Mouse (Mus musculus) brain, embryonic 14.5 days (tissue): ENCODE results near the gene Ap5m1. TPM values are rescaled to one million over a fixed set of nuclear protein-coding genes. Genes with fewer than 3 reads are reported as not detected.
"Not testable (repeated sequence)": the region's sequence is repeated elsewhere in the genome, so short reads cannot be mapped to it uniquely, and the experiment has no call there.

Experiments
- DNase-seq: peaks from one replicate; pipeline ENCODE4 v3.0.0-alpha.2; 2011; ENCODE audit warnings: low read depth
- CTCF ChIP-seq: fragments of 200-500 bp; IDR thresholded peaks from 2 replicates; pipeline ENCODE4 v1.5.1; 2012; ENCODE audit warnings: inconsistent platforms, mild to moderate bottlenecking, moderate library complexity, borderline replicate concordance; ENCODE audit not compliant: insufficient read depth, insufficient read length; ENCODE audit errors: extremely low read depth
- POLR2A ChIP-seq: fragments of 200-500 bp; IDR thresholded peaks from 2 replicates; pipeline ENCODE4 v1.6.1; 2012; ENCODE audit warnings: mild to moderate bottlenecking, inconsistent platforms, borderline replicate concordance; ENCODE audit not compliant: poor library complexity, insufficient read depth, insufficient read length, severe bottlenecking; ENCODE audit errors: extremely low read depth
- polyA plus RNA-seq: library from polyadenylated mRNA; depleted of rRNA; stranded (reverse); fragments of >200 nt; gene quantifications from 2 replicates; pipeline ENCODE4 v1.2.3, GENCODE M21; 2012

The Ap5m1 gene
- polyA plus RNA-seq, 1 experiment, result 19.9 TPM

- TF ChIP-seq POLR2A, result no peak
- TF ChIP-seq CTCF, result no peak
- no peak for DNase-seq
These were observed 8.5 kb downstream of the Ap5m1 start for GRCm38 (mm10) chr14:49074361-49074760.

- no peak for TF ChIP-seq CTCF
- no peak for TF ChIP-seq POLR2A
- DNase-seq, result no peak
These were observed 12.9 kb downstream of the Ap5m1 start for GRCm38 (mm10) chr14:49078820-49079219.

GRCm38 (mm10) chr14:49086522-49086921 lies 20.6 kb downstream of the Ap5m1 start:
- no peak for DNase-seq
- TF ChIP-seq CTCF (no peak), POLR2A (no peak)

- no peak for TF ChIP-seq POLR2A
- TF ChIP-seq CTCF, result no peak
- DNase-seq, result peak; percentile 50
These were observed 22.5 kb downstream of the Ap5m1 start for GRCm38 (mm10) chr14:49088155-49089048.

GRCm38 (mm10) chr14:49089461-49090058 lies 23.7 kb downstream of the Ap5m1 start:
- DNase-seq, result peak; percentile 66
- no peak for TF ChIP-seq POLR2A

- TF ChIP-seq POLR2A, result no peak
- TF ChIP-seq CTCF, result no peak
- peak; percentile 30 for DNase-seq
These were observed 24.2 kb downstream of the Ap5m1 start for GRCm38 (mm10) chr14:49090102-49090501.

GRCm38 (mm10) chr14:49091277-49091676 lies 25.4 kb downstream of the Ap5m1 start:
- TF ChIP-seq CTCF, result no peak
- TF ChIP-seq POLR2A, result no peak
- no peak for DNase-seq

GRCm38 (mm10) chr14:49091755-49092154 lies 25.9 kb downstream of the Ap5m1 start:
- not testable (repeated sequence) for DNase-seq

GRCm38 (mm10) chr14:49118381-49118780 lies 52.5 kb downstream of the Ap5m1 start:
- DNase-seq, result peak; percentile 77
- TF ChIP-seq POLR2A (no peak), CTCF (peak; percentile 76; the same call in 1 of the 2 replicates)

GRCm38 (mm10) chr14:49121723-49122122 lies 55.8 kb downstream of the Ap5m1 start:
- no peak for DNase-seq
- TF ChIP-seq POLR2A (no peak), CTCF (no peak)

- no peak for TF ChIP-seq CTCF
- no peak for TF ChIP-seq POLR2A
These were observed 61.4 kb downstream of the Ap5m1 start for GRCm38 (mm10) chr14:49127162-49127779.

GRCm38 (mm10) chr14:49128544-49129263 lies 62.8 kb downstream of the Ap5m1 start:
- peak; percentile 48 for DNase-seq
- no peak for TF ChIP-seq POLR2A
- no peak for TF ChIP-seq CTCF

More at GRCm38 (mm10) chr14:49127162-49127779, 61.4 kb downstream of the Ap5m1 start:
- peak; percentile 78 for DNase-seq

- TF ChIP-seq CTCF (no peak), POLR2A (no peak)
- no peak for DNase-seq
These were observed 66.5 kb downstream of the Ap5m1 start for GRCm38 (mm10) chr14:49132391-49132790.
